Mouse (Mus musculus) mouse trophoblast stem cell (cell line): ENCODE measurements around the gene Elavl3.

Source experiments
- in situ Hi-C, 2 experiments: fragments of 300-500 bp; cut with MseI, MboI; formaldehyde crosslinking; loops; 2 replicates in 1 of 2; 3 replicates in 1 of 2; pipeline ENCODE4 v1.15.1; 2025

The Elavl3 gene

DNA sequence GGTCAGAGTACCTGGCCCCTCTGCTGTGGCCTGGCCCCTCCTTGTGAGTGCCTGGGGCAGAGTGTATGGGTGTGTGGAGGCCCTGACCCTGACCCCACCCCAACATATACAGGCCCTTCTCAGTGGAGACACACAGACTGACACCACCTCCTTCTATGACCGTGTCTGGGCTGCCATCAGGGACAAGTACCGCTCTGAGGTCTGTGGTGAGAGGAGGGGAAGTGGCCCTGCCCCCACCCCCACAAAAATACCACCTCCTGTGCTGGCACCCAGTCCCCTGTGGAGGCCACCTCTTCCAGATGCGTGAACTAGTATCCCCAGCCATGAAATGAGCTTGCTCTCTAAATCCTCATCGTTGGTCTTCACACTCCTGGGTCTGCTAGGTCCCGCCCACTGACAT is 40.8 kb downstream of the Elavl3 start:
- in situ Hi-C loops, result no loop called here

DNA sequence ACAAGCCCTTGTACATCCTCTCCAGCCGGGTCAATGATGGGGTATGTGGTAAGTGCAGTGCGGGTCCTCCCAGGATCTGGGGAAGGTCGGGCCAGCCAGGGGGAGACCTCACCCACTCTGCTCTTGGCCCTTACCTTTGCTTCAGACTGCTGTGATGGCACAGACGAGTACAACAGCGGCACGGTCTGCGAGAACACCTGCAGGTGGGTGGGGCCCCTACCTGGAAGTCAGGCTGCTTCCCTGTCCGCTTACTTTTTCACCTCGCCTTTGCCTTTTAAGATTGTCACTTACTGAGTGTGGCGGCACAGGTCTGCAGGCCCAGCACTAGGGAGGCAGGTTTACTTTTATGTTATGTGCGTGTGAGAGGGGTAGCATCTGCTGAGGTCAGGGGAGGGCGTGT is 47.3 kb downstream of the Elavl3 start:
- in situ Hi-C loops, result no loop called here

DNA sequence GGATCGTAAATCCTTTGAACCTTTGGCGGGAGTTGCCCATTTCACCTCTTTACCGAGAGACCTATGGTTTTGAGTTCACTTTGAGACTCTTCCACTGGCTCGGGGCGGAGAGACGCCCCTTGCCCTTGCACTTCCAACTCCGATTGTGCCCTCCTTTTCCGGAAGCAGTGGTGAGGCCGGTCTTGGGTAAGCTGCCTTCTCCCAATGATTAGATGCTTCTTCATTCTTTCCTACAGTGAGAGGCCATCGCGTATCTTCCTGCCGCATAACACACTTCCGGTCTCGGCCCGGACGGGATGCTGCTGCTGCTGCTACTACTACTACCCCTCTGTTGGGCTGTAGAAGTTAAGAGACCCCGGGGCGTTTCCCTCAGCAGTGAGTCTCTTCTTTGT is 48.7 kb downstream of the Elavl3 start:
- in situ Hi-C loops, result no loop called here

DNA sequence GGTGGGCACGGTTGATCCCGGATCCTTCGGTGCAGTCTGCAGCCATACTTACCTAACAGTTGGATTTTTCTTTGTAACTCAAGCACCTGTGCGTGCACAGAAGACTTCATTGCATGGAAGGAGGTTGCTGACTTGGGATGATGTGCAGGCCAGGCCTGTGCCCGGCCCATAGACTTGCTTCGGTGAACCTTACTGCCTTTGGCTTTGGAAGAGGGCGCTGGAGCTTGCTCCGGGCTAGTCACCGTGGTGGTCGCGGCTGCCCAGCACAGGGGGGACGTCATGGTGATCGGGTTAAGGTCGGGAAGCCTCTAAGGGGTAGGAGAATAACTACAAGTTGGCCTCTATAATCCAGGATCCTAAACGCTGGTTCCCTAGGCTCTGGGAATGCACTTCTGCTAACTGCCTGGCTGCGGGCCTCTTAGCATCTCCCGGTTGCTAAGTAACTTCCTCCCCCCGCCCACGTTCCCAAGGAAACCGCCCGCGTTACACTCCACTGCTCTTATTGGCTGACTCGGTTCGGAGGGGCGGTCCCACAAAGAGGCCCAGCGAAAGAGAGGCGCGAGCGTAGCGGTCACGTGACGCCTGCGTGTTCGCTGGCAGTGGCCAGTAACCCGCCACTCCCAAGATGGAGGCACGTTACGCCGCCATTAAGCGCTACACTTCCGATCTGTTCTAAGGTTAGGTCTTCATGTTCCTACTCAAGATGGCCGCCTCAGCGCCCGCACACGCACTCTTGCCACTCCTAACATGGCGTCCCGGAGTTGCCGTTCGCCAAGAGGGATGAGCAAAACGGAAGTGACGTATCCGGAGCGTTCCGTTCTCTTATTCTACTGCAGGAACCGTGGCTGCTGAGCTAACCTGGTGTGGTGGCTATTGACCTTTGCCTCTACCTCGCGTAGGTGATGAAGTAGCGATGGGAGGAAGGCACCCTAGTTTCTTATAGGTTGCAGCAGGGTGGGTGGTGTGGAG is 49.3 kb downstream of the Elavl3 start, which contains the start of the genes Ccdc151 and Prkcsh:
Ccdc151 (minus strand) TSS at position 441 of the 969 bp plus-strand sequence.
Prkcsh (plus strand) TSS at position 613 of the 969 bp plus-strand sequence.
- in situ Hi-C loops, result no loop called here

- in situ Hi-C loops, result no loop called here
Observed at GRCm38 (mm10) chr9:22001633-22002032, 50.2 kb downstream of the Elavl3 start.

GRCm38 (mm10) chr9:22000296-22000695 is 51.5 kb downstream of the Elavl3 start:
- in situ Hi-C loops, result no loop called here

- in situ Hi-C loops, result no loop called here
Observed at GRCm38 (mm10) chr9:21996178-21996867, 55.5 kb downstream of the Elavl3 start.

DNA sequence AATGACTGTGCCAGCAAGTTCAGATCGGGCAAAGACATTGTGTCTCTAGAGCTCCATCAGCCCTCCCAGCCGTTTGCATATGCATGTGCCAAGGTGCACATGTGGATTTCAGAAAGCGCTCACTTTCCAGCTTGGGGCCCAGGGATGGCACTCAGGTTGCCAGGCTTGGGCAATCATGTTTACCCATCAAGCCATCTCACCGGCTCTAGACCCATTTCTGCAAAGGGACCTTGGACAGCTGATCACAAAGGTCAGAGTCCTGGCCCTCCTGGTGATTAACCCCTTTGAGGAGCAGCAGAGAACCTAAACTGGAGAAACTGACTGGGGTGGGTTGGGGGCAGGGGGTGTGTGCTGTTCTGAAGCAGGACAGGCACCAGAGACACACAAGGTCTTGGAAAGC is 59.6 kb downstream of the Elavl3 start:
- in situ Hi-C loops, result no loop called here

DNA sequence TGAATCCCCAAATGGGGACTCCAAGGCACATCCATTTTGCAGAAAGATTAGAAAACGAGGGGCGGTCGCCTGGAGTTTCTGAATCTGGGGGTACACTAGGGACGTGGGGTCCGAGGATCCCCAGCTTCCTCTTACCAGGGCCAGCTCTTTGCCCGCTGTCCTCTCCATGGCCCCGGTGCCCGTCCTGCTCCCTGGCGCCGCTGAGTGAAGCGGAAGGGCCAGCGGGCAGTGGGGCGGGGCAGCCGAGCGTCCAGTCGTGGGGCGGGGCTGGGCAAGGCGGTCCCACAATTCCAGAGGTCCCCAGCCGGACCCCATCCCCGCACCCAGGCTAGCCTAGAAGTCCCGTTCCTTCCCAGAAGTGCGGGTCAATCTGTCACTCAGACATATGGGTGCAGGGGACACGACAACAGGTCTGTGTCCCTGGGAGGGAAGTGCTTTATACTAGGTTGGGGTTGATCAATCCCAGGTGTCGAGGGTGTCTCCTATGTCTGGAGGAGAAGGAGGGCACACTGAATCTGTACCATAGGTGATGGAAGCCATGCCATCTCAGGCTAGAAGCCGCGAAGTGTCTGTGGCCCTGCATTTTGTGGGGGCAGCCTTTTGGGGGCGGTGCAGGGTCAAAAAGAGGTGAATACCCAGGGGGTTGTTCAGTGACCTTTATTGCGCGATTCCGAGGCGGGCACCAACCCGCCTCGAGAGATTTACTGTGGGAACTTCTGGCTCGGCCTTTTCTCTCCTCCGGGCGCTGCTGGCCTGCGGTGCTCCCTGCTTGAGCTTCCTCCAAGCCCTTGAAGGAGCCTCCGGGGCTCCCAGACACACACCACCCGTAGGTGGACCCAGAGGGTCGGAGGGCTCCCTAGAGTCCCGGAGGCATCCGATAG is 62.4 kb downstream of the Elavl3 start, which contains the start of gene Rgl3:
Rgl3 (minus strand) TSS at position 217 of the 881 bp plus-strand sequence.
- in situ Hi-C loops, result no loop called here

DNA sequence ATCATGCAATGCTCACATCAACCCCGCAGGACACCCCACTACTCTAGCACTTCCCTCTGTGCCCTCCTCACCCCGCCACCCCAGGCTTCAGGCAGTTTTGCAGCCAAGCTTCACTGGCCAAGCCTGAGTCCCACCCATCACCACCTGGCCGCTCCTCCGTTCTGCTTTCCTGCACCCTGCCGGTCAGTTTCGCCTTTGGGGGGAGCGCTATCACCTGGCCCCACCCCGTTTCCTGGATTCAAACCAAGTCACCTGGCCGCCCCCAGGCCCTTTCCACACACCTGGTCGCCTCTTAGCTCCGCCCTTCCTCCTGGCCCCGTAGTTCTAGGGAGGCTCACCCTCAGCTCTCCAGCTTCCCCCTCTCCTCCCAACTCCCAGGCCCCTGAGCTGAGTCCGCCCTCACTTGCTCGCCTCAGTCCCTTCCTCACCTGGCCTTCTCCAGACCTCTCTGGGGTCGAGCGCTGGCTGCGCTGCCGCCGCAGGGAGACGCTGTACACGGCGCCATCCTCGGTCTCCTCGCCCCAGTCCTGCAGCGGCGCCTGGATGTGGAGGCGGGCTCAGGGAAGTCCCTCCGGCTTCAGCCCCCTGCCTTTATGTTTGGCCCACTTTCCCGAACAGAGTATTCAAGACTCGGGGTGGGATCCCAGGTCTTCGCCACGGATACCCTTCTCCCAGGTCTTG is 63.3 kb downstream of the Elavl3 start:
- in situ Hi-C loops, result no loop called here

DNA sequence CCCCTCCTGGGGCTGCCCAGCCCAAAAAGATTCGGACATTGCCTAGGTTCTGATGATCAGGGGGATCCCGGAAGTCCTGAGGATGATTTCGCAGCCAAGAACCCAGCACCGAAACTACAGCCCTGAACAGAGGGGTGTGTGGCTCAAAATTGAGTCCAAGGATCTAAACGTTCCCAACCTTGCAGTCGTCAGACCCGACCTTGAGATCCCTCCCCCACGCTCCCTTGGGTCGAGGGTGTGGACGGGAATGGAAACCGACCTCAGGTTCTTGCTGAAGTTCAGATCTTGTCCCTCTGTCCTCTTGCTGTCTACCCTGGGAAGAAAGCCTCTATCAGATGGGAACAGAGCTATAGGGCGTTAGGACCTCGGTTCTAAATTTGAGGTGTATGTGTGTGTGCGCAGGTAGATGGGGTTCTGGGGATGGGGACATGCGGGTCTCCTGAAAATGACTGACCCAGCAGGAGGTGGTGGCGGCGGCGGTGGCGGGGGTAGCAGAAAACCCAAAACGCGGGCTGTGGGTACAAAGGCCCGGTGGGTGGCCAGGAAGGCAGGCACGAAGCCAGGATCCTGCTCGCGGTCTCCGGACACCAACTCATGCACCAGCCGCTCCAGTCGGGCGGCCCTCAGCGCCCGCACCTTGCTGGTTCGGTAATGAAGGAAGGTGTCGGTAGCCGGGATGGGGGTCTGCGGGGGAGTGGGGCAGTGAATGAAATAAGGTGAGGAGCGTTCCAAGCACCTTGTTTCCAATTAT is 64.1 kb downstream of the Elavl3 start:
- in situ Hi-C loops, result no loop called here

GRCm38 (mm10) chr9:21983911-21984310 is 67.9 kb downstream of the Elavl3 start:
- in situ Hi-C loops, result no loop called here

DNA sequence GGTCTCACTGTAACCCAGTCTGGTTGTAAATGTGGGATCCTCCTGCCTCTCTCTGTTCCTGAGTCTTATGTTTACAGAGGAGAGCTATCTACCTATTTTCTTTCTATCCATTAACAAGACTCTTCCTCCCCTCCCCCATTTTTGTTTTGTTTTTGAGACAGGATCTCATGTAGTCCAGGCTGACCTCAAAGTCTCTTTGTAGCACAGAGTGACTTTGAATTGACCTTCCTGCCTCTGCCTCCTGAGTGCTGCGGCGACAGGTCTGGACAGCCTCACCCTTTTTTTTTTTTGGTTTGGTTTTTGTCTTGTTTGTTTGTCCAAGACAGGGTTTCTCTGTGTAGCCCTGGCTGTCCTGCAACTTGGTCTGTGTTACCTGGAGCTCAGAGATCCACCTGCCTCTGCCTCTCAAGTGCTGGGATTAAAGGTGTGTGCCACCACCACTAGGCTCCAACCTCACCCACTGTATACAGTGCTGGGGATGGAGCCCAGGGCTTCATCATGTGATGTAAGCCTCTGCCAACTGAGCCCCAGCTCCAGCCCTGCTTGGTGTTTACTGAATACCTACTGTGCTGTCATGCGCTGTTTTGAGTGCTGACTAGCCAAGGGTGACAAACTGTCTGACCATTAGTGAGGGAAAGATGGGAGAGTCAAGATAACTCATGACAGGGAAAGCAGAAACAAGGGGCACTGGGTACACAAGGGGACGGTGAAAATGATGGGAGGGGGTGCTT is 73.3 kb downstream of the Elavl3 start:
- in situ Hi-C loops, result loop anchor here in 1 of 2 experiments (5.0 kb wide), 1 partner anchor 79 kb away; no protein-coding TSS in a partner anchor

GRCm38 (mm10) chr9:21977972-21978371 is 73.9 kb downstream of the Elavl3 start:
- in situ Hi-C loops, result loop anchor here in 1 of 2 experiments (5.0 kb wide), 1 partner anchor 79 kb away; no protein-coding TSS in a partner anchor

GRCm38 (mm10) chr9:21977331-21977730 is 74.5 kb downstream of the Elavl3 start:
- in situ Hi-C loops, result loop anchor here in 1 of 2 experiments (5.0 kb wide), 1 partner anchor 80 kb away; no protein-coding TSS in a partner anchor

- in situ Hi-C loops, result loop anchor here in 1 of 2 experiments (5.0 kb wide), 1 partner anchor 81 kb away; no protein-coding TSS in a partner anchor
Observed at GRCm38 (mm10) chr9:21976626-21977175, 75.1 kb downstream of the Elavl3 start.

GRCm38 (mm10) chr9:21969304-21969703 is 82.5 kb downstream of the Elavl3 start:
- in situ Hi-C loops, result no loop called here

DNA sequence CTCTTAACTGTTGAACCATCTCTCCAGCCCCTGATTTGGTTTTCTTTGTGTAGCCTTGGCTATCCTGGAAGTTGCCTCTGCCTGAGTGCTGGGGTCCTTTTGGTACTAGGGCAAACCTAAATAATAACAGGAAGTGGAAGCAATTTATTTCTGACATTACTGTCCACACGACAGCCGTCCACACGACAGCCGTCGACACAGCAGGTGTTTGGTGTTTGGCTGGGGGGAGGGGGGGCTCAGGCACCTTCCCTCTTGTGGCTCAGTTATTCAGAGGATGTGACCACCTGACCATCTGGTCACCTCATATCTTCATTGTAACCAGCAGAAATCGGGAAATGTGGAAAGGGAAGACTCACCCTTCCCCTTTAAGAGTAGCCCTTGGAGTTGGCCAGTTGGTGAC is 82.9 kb downstream of the Elavl3 start:
- in situ Hi-C loops, result no loop called here
